Mouse (Mus musculus) neutrophil, adult 83 days (primary cell): ENCODE data around the gene Pcf11. TPM values are rescaled to one million over a fixed set of nuclear protein-coding genes. Genes with fewer than 3 reads are reported as not detected.

Experiments used
- total RNA-seq, 2 experiments: library from RNA; stranded (reverse); gene quantifications; one replicate each; pipeline ENCODE4 v1.2.4; 2023

The Pcf11 gene
- 100 to 1,000 TPM; 167 to 170 TPM for total RNA-seq

GRCm38 (mm10) chr7:92669507-92670471 is at the start of gene Pcf11:
TSS of gene Pcf11 (minus strand) at chr7:92669934.

GRCm38 (mm10) chr7:92637021-92637625 is 32.6 kb downstream of the Pcf11 start, which contains the start of gene Ankrd42:
TSS of gene Ankrd42 (minus strand) at chr7:92637142.

Other genes starting within 250 kb of the Pcf11 start
- gene Ccdc90b, start 108.8 kb downstream of the Pcf11 start, total RNA-seq = 1 to 10 TPM; 4.9 to 6.4 TPM
- 1 to 10 TPM; 2.1 to 2.2 TPM for gene Ankrd42, start 32.8 kb downstream of the Pcf11 start, total RNA-seq
- gene Rab30, start 71.7 kb upstream of the Pcf11 start, total RNA-seq = 1 to 10 TPM in 1 of 2 experiments, under 1 TPM in 1; 0.51 to 1.3 TPM
- 1 to 10 TPM; 4.3 to 5.9 TPM for gene Ddias, start 204.3 kb upstream of the Pcf11 start, total RNA-seq
- gene Prcp, start 204.5 kb upstream of the Pcf11 start, total RNA-seq = 10 to 100 TPM; 40.3 to 41.9 TPM